Mouse (Mus musculus): ENCODE measurements around the gene Cd27.

- TF ChIP-seq CTCF (IDR thresholded peaks at IDR 0.05; ENCODE audit: low read depth) (no peak), EP300 (IDR thresholded peaks at IDR 0.05; ENCODE audit: low read depth) (no peak)
These were observed 14.7 kb downstream of the Cd27 start for GRCm38 (mm10) chr6:125222146-125222545.

All from liver, embryonic 14.5 days (tissue).